Mouse (Mus musculus) heart, adult 9 months (tissue): ENCODE measurements at regions not wholly inside any gene's neighbourhood (a gene's known extent, or its start where the extent isn't known, plus 50 kb on each side); places are given as distances from the start of the nearest gene placed in this dataset.
"Not testable (repeated sequence)": the region's sequence is repeated elsewhere in the genome, so short reads cannot be mapped to it uniquely, and the experiment has no call there.

ENCODE experiments used
- DNase-seq, 2 experiments: peaks; one replicate each; pipeline ENCODE4 v3.0.0; 2022; ENCODE audit warnings: low spot score in 2 of 2

- DNase-seq: no peak
These were observed 100.1 kb upstream of the Ubl3 start for GRCm38 (mm10) chr5:148652525-148653243.

DNA sequence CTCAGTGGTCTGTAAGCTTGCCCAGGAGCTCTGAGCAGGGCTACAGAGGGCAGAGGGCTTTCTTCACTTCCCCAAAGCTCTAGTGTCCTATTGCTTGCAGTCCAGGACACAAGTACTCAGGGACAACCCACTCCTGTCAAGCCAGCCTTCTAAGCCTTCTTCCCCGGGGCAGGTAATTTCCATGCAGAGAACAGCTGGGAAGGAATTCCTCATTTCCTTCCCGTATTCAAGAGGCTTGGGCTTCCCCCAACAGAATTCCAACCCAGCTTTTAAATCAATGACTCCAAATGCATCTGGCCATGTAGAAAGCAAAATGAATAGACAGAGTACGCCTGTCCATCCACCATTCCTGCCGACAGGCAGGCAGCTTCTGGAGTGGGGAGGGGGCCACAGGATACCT lies 99.1 kb upstream of the Ubl3 start:
- no peak for DNase-seq

DNA sequence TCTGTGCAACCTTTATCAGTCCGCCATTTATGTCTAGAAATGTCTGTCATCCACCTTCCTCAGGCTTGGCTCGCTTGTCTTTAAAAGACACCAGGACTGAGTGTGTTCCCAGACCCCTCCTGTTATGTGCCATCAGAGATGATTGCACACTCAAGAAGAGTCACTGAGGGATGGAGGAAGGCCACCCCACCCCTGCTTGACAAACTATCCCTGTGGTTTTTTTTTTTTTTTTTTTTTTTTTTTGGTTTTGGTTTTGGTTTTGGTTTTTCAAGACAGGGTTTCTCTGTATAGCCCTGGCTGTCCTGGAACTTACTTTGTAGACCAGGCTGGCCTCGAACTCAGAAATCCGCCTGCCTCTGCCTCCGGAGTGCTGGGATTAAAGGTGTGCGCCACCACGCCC lies 97.0 kb upstream of the Ubl3 start:
- DNase-seq: not testable (repeated sequence)

DNA sequence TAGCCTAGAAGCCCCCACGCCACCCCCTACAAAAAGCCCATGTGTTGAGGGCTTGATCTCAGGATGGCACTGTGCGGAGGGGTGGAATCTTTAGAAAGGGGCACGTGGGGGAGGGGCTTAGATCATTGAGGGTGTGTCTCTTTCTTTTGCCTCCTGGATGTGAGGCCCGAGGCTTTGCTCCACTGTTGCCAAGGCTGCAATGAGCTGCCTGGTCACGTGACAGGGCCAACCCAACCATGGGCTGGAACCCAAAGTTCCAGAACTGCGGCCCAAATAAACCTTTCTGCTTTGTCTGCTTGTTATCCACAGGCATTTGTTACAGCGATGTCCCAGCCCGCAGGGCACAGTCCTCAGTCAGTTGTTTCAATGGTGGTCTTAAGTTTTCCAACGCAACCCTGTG lies 96.5 kb upstream of the Ubl3 start:
- DNase-seq: no peak

GRCm38 (mm10) chr5:148647644-148648043 lies 95.1 kb upstream of the Ubl3 start:
- DNase-seq: no peak

- peak; percentile 27 to 44 for DNase-seq
These were observed 93.2 kb upstream of the Ubl3 start for GRCm38 (mm10) chr5:148645772-148646171.

DNA sequence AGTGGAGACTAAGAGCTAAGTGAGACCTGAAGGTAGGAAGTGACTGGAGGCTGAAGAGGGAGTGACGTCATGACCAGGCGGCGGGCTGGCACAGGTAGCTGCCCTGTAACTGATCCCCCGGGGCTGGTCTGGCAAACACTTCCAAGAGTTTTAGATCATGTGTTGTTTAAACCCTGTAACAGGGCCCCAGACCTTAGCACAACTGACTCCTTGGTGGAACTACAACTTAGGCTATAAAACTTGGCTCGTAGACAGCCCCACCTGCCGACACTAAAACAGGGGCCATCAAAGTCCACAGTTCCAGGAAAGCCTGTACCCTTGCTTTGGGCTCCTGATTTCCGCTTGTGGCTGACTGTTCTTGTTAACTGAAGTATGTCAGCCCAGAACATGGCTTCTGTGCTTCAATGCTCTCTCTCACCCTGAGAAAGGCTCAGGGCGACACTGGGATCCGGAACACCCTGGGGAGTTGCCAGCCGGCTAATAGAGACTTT lies 92.6 kb upstream of the Ubl3 start:
- peak in 1 of 2 experiments; percentile 29 for DNase-seq

DNA sequence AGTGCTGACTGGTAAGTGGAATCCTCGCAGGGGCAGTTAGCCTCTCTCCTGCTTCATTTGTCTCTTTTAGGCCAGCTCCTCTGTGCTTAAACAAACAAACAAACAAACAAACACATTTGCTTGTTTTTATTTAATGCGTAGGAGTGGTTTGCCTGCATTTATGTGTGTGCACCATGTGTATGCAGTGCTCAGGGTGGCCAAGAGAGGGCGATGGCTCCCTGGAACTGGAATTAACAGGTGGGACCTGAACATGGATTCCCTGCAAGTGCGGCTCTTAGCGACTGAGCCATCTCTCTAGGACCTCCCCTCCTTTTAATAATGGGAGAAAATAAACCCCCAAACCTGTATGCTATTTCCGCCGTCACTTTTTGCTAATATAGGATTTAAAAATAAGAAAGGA lies 91.8 kb upstream of the Ubl3 start:
- no peak for DNase-seq

DNA sequence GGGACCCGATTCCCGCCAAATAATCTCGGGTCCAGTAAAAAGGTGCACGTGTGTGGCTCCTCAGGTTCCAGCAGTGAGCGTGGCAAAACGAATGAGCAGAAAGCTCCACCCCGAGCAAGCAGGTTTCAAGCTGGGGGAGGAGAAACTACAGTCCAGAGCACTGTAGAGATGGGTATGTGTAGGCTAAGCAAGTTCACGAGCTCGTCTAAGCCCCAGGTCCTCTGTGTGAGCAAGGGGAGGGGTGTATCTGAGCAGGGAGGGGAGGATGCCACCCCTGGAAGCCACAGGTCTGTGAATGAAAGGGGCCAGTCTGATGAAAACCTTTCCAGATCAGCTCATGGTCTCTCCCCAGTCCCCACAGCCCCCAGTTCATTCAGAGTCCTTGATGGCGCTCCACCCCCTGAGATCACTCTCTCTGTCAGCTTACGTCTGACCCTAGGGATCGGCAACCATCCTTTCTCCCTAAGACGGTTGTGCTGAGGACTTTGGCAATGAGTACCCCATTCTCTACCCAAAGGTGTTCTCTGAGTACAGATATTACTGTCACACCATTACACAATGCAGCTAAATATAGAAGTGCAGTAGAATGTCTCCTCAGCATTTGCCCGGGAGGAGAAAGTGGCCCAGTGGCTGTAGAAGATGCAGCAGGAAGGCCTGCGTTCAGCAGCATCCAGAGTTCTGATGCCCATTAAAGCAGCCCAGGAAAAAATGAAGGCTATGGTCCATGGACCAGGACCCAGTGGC lies 89.2 kb upstream of the Ubl3 start:
- no peak for DNase-seq

- no peak for DNase-seq
These were observed 87.9 kb upstream of the Ubl3 start for GRCm38 (mm10) chr5:148640523-148640922.

DNA sequence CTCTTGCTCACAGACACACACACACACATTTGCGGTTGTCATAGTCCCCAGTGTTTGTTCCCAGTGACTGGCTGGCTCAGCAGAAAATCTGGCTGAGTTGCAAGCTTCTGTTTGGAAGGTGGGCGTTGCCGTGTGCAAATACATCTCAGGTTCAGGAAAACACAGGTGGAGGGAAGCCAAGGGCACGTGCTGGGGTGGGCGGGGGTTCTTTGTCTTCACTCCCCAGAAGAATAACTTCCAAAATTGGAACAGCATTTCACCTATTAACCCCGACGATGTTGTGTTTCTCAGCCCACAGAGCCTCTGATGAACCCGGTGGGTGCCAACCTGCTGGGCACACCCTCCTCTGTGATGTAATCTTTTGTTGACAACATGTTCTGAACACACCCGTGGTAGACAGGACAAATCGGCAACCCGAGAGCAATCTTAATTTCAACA lies 82.3 kb upstream of the Ubl3 start:
- DNase-seq: no peak

- DNase-seq: peak in 1 of 2 experiments; percentile 19
These were observed 81.4 kb upstream of the Ubl3 start for GRCm38 (mm10) chr5:148633999-148634398.

DNA sequence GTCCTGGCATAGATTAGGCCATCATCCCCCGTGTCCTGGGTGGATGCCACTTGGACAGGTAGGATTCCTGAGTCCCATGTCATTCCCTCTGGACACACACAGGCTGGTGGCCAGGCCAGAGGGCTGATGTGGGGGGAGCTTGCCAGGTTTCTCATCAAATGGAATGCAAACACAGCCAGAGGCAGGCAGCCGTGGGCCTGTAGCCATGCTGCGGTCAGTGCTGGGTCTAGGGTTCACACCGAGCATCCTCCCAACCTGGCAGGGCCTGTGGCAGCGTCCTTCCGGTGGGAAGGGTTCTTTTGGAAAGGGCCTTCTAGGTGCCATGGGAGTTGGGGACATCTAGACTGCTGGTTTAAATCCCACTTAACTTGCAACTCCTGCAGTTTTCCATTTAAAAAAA lies 80.7 kb upstream of the Ubl3 start:
- no peak for DNase-seq

- DNase-seq: peak; percentile 17 to 31
These were observed 80.1 kb upstream of the Ubl3 start for GRCm38 (mm10) chr5:148632516-148633170.

- DNase-seq: no peak
These were observed 79.0 kb upstream of the Ubl3 start for GRCm38 (mm10) chr5:148631566-148631965.

GRCm38 (mm10) chr5:148626014-148626413 lies 73.4 kb upstream of the Ubl3 start:
- DNase-seq: no peak

DNA sequence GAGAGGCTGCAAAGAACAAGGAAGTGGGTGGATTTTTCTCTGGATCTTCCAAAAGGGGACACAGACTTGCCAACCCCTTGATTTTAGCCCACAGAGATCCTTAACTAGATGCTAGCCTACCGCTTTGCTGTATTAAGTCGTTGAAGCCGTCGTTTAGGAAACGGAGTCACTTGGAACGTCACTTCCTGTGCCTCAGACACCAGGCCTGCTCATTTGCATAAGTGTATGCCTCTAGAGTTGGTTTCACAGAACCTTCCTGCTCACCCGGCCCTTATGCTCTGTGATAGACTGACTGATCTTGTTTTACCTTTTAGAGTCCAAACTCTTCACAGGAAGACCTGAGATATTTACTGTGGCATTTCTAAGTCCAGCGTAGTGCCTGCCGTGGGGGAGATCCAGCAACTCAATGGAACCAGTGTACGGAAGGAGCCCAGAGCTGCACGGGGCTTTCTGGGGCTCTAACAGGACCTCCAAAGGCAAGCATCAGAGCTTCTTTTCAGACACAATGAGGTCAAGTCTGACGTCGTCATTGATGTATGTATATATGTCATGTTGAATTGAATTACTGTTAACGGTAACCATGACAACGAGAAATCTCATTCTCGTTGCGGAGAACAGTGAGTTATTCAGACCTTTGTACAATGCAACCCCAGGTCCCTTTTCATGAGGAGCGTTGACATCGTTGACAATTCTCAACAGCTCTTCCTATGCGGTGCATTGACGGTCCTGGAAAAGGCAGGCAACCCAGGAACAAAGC lies 72.2 kb upstream of the Ubl3 start:
- DNase-seq: no peak

- no peak for DNase-seq
These were observed 68.6 kb upstream of the Ubl3 start for GRCm38 (mm10) chr5:148620895-148621786.

DNA sequence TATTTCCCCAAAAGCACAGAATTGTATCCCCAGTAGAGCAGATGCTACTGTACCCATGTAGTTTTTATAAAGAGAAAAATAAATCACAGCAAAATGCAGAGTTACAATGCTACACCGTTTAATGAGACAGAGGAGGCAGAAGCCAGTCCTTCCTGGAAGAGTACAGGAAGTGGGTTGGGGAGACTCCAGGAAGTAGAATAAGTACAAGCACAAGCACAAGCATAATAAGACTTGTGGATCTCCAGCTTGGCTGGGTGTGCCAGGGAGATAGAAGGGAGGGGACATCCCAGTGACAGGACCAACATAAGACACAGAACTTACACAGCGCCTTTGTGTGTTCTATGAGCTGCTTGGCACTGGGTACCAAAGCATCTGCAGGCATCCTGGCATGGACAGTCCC lies 67.3 kb upstream of the Ubl3 start:
- DNase-seq: no peak

DNA sequence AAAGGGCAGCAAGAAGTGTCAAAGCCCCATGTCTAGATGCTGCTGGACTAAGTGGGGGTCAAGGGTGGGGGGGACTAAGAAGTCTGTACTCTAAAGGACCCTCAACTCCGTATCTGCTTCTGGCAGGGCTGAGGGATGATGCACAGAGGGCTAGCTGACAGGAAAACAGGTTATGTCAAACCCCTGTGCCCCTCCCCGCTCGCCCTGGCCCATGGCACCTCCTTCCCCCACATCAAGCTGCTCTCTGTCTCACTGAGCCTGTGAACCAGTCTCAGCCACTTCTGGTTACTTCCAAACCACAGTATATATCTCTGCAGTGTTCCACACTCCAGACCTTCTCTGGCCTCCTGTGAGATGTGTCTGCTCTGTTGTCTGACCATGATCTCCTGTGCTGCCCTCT lies 63.8 kb upstream of the Ubl3 start:
- DNase-seq: no peak
